Mouse (Mus musculus) forebrain, embryonic 14.5 days (tissue): ENCODE measurements around the gene Hoxa2. TPM values are rescaled to one million over a fixed set of nuclear protein-coding genes. Genes with fewer than 3 reads are reported as not detected.

ENCODE experiments used
- ATAC-seq: fragments of 200-750 bp; cut with Nextera tagmentation; 2 replicates; pipeline ENCODE4 v1.8.0; 2017; ENCODE audit warnings: mild to moderate bottlenecking, moderate library complexity
- DNase-seq: peaks from one replicate; pipeline ENCODE4 v3.0.0-alpha.2; 2015; ENCODE audit warnings: low spot score
- H3K27ac ChIP-seq: fragments of 300-500 bp; sonication (generic); 2 replicates; pipeline ENCODE4 v1.5.1; 2014; ENCODE audit warnings: low read depth, mild to moderate bottlenecking, control low read depth, low read length, moderate library complexity
- H3K27me3 ChIP-seq: fragments of 300-500 bp; sonication (generic); replicated peaks from 2 replicates; pipeline ENCODE4 v1.6.1; 2014; ENCODE audit warnings: low read length, control low read depth, mixed read lengths; ENCODE audit not compliant: control insufficient read depth, insufficient read depth
- H3K36me3 ChIP-seq: fragments of 300-500 bp; sonication (generic); 2 replicates; pipeline ENCODE4 v1.6.1; 2014; ENCODE audit warnings: low read length, control low read depth; ENCODE audit not compliant: control insufficient read depth, insufficient read depth
- H3K4me1 ChIP-seq: fragments of 300-500 bp; sonication (generic); 2 replicates; pipeline ENCODE4 v1.6.1; 2014; ENCODE audit warnings: antibody characterized with exemption, low read length, control low read depth; ENCODE audit not compliant: control insufficient read depth, insufficient read depth
- H3K4me2 ChIP-seq: fragments of 300-500 bp; sonication (generic); 2 replicates; pipeline ENCODE4 v1.6.1; 2014; ENCODE audit warnings: mild to moderate bottlenecking, control low read depth, low read length
- H3K4me3 ChIP-seq: fragments of 300-500 bp; sonication (generic); 2 replicates; pipeline ENCODE4 v1.5.1; 2014; ENCODE audit warnings: low read depth, low read length, control low read depth
- H3K9ac ChIP-seq: fragments of 300-500 bp; sonication (generic); 2 replicates; pipeline ENCODE4 v1.6.1; 2014; ENCODE audit warnings: mild to moderate bottlenecking, low read length, control low read depth, moderate library complexity
- H3K9me3 ChIP-seq: fragments of 300-500 bp; sonication (generic); replicated peaks from 2 replicates; pipeline ENCODE4 v1.6.1; 2016; ENCODE audit warnings: low read length, control low read depth, mixed read lengths; ENCODE audit not compliant: control insufficient read depth
- WGBS: fragments of 180-500 bp; shearing (Covaris S2); extraction: QIAGEN DNeasy Blood & Tissue Kit; methylation state at CpG from one replicate; pipeline ENCODE4 v1.1.7; 2014; 5-methylcytosine and 5-hydroxymethylcytosine counted together
- polyA plus RNA-seq: library from polyadenylated mRNA; unstranded; fragments of >200 nt; fragmentation: Nextera tagmentation; extraction: Ambion mirVana; gene quantifications from 2 replicates; pipeline ENCODE4 v1.2.1, GENCODE M21; 2014

Hoxa2 gene
- polyA plus RNA-seq, 1 experiment from 2014 or later: not detected

- WGBS: under 1% methylated on average over 40 of the region's 55 CpGs
- peaks cover 97% of the 10 kb centered on the region for H3K27me3 ChIP-seq
- H3K36me3 ChIP-seq: no peaks in the 10 kb centered on the region
- H3K27ac ChIP-seq: no peak overlapping the region
- peak overlapping the region; percentile 33 for H3K4me3 ChIP-seq
- H3K9me3 ChIP-seq: no peaks in the 10 kb centered on the region
- H3K9ac ChIP-seq: no peak overlapping the region
- H3K4me1 ChIP-seq: peaks cover 6% of the 10 kb centered on the region; the same call in 1 of the 2 replicates
- peak; percentile 62 for ATAC-seq
- peak; percentile 62 for DNase-seq
- H3K4me2 ChIP-seq: peak overlapping the region; percentile 61
Observed at GRCm38 (mm10) chr6:52191860-52192550, 27.4 kb upstream of the Hoxa2 start.

DNA sequence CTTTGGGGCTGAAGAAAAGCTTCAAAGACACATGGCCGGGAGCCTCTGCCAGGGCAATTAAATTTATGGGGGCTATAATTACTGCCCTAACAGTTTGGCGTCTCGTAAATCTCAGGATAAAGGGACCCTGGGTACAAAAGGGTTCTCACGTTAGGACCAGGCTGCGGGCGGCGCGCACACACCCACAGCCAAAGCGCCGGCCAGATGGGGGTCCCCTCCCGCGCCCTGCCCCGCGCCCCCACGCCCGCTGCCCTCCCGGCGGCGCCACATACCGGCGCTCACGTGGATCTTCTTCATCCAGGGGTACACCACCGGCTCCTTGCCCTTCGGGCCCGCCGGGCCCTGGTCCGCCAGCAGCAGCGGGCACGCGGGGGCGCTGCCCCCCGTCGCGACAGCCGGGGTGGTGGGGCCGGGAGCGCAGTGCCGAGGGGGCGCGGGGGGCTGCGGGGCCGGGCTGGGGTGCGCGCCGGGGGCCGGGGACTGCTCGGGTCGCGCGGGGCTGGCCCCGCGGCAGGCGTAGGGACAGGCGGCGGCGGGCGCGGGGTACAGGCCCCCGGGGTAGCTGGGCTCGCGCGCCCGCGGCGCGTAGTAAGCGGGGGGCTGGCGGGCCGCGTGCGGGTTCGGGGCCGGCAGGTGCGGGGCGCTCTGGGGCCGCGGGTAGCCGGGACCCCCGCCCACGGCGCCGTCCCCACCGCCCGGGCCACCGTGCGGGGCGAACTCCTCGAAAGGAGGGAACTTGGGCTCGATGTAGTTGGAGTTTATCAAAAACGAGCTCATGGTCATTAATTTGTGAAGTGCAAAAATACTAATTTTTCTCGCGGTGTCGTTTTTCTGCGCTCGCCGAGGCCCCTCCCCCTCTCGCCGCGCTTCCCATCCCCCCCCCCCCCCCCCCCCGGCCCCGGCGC lies 26.5 kb upstream of the Hoxa2 start, which contains the start of gene Hoxa4:
TSS of gene Hoxa4 (minus strand) at position 848 of the 905 bp plus-strand sequence.
- no peak within 1 kb of the TSS for H3K27ac ChIP-seq
- no peaks in the 10 kb centered on the region for H3K36me3 ChIP-seq
- H3K9me3 ChIP-seq: no peaks in the 10 kb centered on the region
- peak within 1 kb of the TSS; percentile 33 for H3K4me3 ChIP-seq
- no peak for DNase-seq
- H3K9ac ChIP-seq: no peak within 1 kb of the TSS
- peak within 1 kb of the TSS; percentile 61 for H3K4me2 ChIP-seq
- no peak for ATAC-seq
- WGBS: 0% methylated on average over 64 of the region's 102 CpGs
- peaks cover 6% of the 10 kb centered on the region; the same call in 1 of the 2 replicates for H3K4me1 ChIP-seq
- H3K27me3 ChIP-seq: peaks cover 97% of the 10 kb centered on the region

DNA sequence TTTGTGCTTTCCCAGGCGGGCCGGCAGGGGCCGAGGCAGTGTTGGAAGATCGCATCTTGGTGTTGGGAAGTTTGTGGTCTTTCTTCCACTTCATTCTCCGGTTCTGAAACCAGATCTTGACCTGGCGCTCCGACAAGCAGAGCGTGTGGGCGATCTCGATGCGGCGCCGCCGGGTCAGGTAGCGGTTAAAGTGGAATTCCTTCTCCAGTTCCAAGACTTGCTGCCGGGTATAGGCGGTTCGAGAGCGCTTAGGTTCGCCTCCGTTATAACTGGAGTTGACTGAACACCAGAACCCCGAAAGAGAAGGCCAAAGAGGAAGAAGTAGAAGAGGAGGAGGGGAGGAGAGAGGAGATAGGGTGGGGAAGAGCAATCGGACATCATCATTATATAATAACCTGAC lies 25.8 kb upstream of the Hoxa2 start:
- Histone ChIP-seq H3K27me3 (peaks cover 97% of the 10 kb centered on the region), H3K4me3 (no peak overlapping the region), H3K9me3 (no peaks in the 10 kb centered on the region), H3K36me3 (no peaks in the 10 kb centered on the region), H3K27ac (no peak overlapping the region), H3K4me1 (peaks cover 6% of the 10 kb centered on the region; the same call in 1 of the 2 replicates), H3K4me2 (no peak overlapping the region), H3K9ac (no peak overlapping the region)
- under 1% methylated on average over 23 of the region's 23 CpGs for WGBS
- no peak for ATAC-seq
- DNase-seq: no peak

- no peaks in the 10 kb centered on the region for H3K9me3 ChIP-seq
- H3K4me2 ChIP-seq: no peak overlapping the region
- WGBS: 3% methylated on average over 8 of the region's 8 CpGs
- H3K36me3 ChIP-seq: no peaks in the 10 kb centered on the region
- no peak for ATAC-seq
- H3K27me3 ChIP-seq: peaks cover 97% of the 10 kb centered on the region
- no peak for DNase-seq
- no peak overlapping the region for H3K4me3 ChIP-seq
- H3K4me1 ChIP-seq: peaks cover 6% of the 10 kb centered on the region; the same call in 1 of the 2 replicates
- H3K27ac ChIP-seq: no peak overlapping the region
- no peak overlapping the region for H3K9ac ChIP-seq
Observed at GRCm38 (mm10) chr6:52189909-52190308, 25.3 kb upstream of the Hoxa2 start.

DNA sequence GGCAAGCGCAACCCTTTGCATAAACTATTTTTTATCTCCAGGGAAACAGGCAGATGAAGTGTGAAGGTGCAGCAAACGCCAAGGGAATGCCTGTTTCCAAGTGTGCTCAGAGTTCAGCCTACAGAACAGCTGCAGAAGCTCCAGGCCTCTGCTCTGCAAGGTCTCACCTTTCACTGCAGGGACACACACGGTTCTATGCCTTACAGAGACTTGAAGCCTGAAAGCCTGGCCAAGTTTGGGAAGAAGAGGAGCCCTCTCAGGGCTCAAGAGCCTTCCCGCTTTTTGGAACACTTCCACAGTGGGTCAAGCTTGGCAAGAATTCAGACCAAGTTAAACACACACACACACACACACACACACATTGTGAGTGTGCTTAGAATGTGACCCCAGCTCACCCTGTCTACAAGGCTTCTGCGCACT lies 24.6 kb upstream of the Hoxa2 start:
- no peak for DNase-seq
- H3K9ac ChIP-seq: no peak overlapping the region
- H3K27ac ChIP-seq: no peak overlapping the region

GRCm38 (mm10) chr6:52186500-52186899 lies 21.9 kb upstream of the Hoxa2 start:
- Histone ChIP-seq H3K4me3 (no peak overlapping the region), H3K9ac (no peak overlapping the region), H3K9me3 (no peaks in the 10 kb centered on the region), H3K27me3 (peaks cover 99% of the 10 kb centered on the region), H3K4me1 (0 out of 2 replicates have a peak, but pooled peaks cover 3% of the 10 kb centered on the region), H3K36me3 (no peaks in the 10 kb centered on the region), H3K27ac (no peak overlapping the region), H3K4me2 (no peak overlapping the region)
- WGBS: 7% methylated on average over 1 of the region's 1 CpGs
- no peak for ATAC-seq
- no peak for DNase-seq

More for the DNA sequence above, 24.6 kb upstream of the Hoxa2 start:
- H3K9me3 ChIP-seq: no peaks in the 10 kb centered on the region
- H3K27me3 ChIP-seq: peaks cover 97% of the 10 kb centered on the region
- peaks cover 6% of the 10 kb centered on the region; the same call in 1 of the 2 replicates for H3K4me1 ChIP-seq
- H3K36me3 ChIP-seq: no peaks in the 10 kb centered on the region
- ATAC-seq: no peak
- WGBS: 7% methylated on average over 5 of the region's 5 CpGs
- H3K4me2 ChIP-seq: no peak overlapping the region
- H3K4me3 ChIP-seq: no peak overlapping the region

DNA sequence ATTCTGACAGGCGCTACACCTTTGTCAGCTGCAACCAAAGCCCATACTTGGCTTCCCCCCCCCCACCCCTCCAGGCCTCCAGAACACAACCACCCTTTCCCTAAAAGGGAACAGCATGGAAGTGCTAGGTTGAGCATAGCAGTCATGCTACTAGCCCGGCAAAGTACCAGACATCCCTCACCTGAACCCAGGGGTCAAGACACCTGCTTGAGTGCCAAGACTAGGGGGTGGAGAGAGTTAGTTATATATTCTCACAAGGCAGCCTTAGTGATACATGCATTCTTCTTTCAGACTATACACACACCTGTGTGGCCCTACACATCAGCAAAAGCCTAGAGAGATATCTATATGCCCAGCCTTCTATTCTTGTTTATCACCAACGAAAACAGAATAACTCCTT lies 21.2 kb upstream of the Hoxa2 start:
- H3K4me3 ChIP-seq: no peak overlapping the region
- no peaks in the 10 kb centered on the region for H3K36me3 ChIP-seq
- no peaks in the 10 kb centered on the region for H3K9me3 ChIP-seq
- peaks cover 99% of the 10 kb centered on the region for H3K27me3 ChIP-seq
- DNase-seq: no peak
- no peak overlapping the region for H3K27ac ChIP-seq
- H3K9ac ChIP-seq: no peak overlapping the region
- H3K4me2 ChIP-seq: no peak overlapping the region
- 9% methylated on average over 3 of the region's 3 CpGs for WGBS
- H3K4me1 ChIP-seq: no peaks in the 10 kb centered on the region
- ATAC-seq: no peak

GRCm38 (mm10) chr6:52185222-52185621 lies 20.6 kb upstream of the Hoxa2 start:
- ATAC-seq (no peak), DNase-seq (no peak)
- 1% methylated on average over 19 of the region's 19 CpGs for WGBS
- H3K4me3 ChIP-seq: no peak overlapping the region
- no peaks in the 10 kb centered on the region for H3K9me3 ChIP-seq
- peaks cover 99% of the 10 kb centered on the region for H3K27me3 ChIP-seq
- H3K36me3 ChIP-seq: no peaks in the 10 kb centered on the region
- H3K4me2 ChIP-seq: no peak overlapping the region
- no peak overlapping the region for H3K9ac ChIP-seq
- no peaks in the 10 kb centered on the region for H3K4me1 ChIP-seq
- no peak overlapping the region for H3K27ac ChIP-seq
